Mouse (Mus musculus) heart, adult 11 months (tissue): ENCODE measurements around the gene H2-DMa.

Source experiments
- DNase-seq: peaks from one replicate; pipeline ENCODE4 v3.0.0; 2022

The H2-DMa gene

GRCm38 (mm10) chr17:34106555-34106954 is 12.8 kb upstream of the H2-DMa start:
- DNase-seq = peak; percentile 87

- DNase-seq = peak; percentile 85
Measured at GRCm38 (mm10) chr17:34107109-34107867, 12.1 kb upstream of the H2-DMa start.

- DNase-seq = no peak
Measured at GRCm38 (mm10) chr17:34108460-34108859, 10.9 kb upstream of the H2-DMa start.

- DNase-seq = no peak
Measured at GRCm38 (mm10) chr17:34109038-34109805, 10.1 kb upstream of the H2-DMa start.

- no peak for DNase-seq
Measured at GRCm38 (mm10) chr17:34109806-34110195, 9.5 kb upstream of the H2-DMa start.

GRCm38 (mm10) chr17:34110309-34110708 is 9.0 kb upstream of the H2-DMa start:
- DNase-seq = peak; percentile 94

GRCm38 (mm10) chr17:34114114-34114513 is 5.2 kb upstream of the H2-DMa start:
- DNase-seq = no peak

- DNase-seq = peak; percentile 96
Measured at GRCm38 (mm10) chr17:34116736-34117370, 2.5 kb upstream of the H2-DMa start.

GRCm38 (mm10) chr17:34117421-34118112 is 1.8 kb upstream of the H2-DMa start:
- no peak for DNase-seq

- peak; percentile 97 for DNase-seq
Measured at GRCm38 (mm10) chr17:34118113-34118872, 1.0 kb upstream of the H2-DMa start.

- no peak for DNase-seq
Measured at GRCm38 (mm10) chr17:34118873-34119248, 480 bp upstream of the H2-DMa start.

GRCm38 (mm10) chr17:34120180-34120723 is 911 bp downstream of the H2-DMa start:
- DNase-seq = peak; percentile 99

- no peak for DNase-seq
Measured at GRCm38 (mm10) chr17:34120814-34121171, 1.5 kb downstream of the H2-DMa start.

GRCm38 (mm10) chr17:34121172-34121878 is 2.0 kb downstream of the H2-DMa start:
- peak; percentile 100 for DNase-seq

- no peak for DNase-seq
Measured at GRCm38 (mm10) chr17:34121879-34122187, 2.5 kb downstream of the H2-DMa start.

- peak; percentile 100 for DNase-seq
Measured at GRCm38 (mm10) chr17:34122188-34122984, 3.0 kb downstream of the H2-DMa start, which contains the start of gene Brd2. Gene Brd2, minus strand, starts transcription at chr17:34122634.

GRCm38 (mm10) chr17:34123111-34123510 is 3.8 kb downstream of the H2-DMa start:
- no peak for DNase-seq

GRCm38 (mm10) chr17:34123518-34123917 is 4.2 kb downstream of the H2-DMa start:
- DNase-seq = peak; percentile 97

- DNase-seq = peak; percentile 95
Measured at GRCm38 (mm10) chr17:34124649-34125048, 5.3 kb downstream of the H2-DMa start.

- peak; percentile 92 for DNase-seq
Measured at GRCm38 (mm10) chr17:34126826-34127420, 7.6 kb downstream of the H2-DMa start.
